Mouse (Mus musculus) hindbrain, embryonic 14.5 days (tissue): ENCODE data around the gene D430041D05Rik. TPM values are rescaled to one million over a fixed set of nuclear protein-coding genes. Genes with fewer than 3 reads are reported as not detected.

Source experiments
- ATAC-seq: fragments of 200-750 bp; cut with Nextera tagmentation; 2 replicates; pipeline ENCODE4 v1.8.0; 2017; ENCODE audit warnings: moderate number of reproducible peaks, mild to moderate bottlenecking, moderate TSS enrichment, moderate library complexity; ENCODE audit not compliant: low FRiP score
- DNase-seq: peaks from one replicate; pipeline ENCODE4 v3.0.0-alpha.2; 2015; ENCODE audit warnings: low spot score
- H3K27ac ChIP-seq: fragments of 300-500 bp; sonication (generic); 2 replicates; pipeline ENCODE4 v1.5.1; 2014; ENCODE audit warnings: mild to moderate bottlenecking, moderate library complexity
- H3K27me3 ChIP-seq: fragments of 300-500 bp; sonication (generic); 2 replicates; pipeline ENCODE4 v1.6.1; 2014; ENCODE audit warnings: mild to moderate bottlenecking, low read length, mixed read lengths; ENCODE audit not compliant: control insufficient read depth, insufficient read depth
- H3K36me3 ChIP-seq: fragments of 300-500 bp; sonication (generic); replicated peaks from 2 replicates; pipeline ENCODE4 v1.6.1; 2014; ENCODE audit not compliant: control insufficient read depth, insufficient read depth
- H3K4me1 ChIP-seq: fragments of 300-500 bp; sonication (generic); replicated peaks from 2 replicates; pipeline ENCODE4 v1.6.1; 2014; ENCODE audit warnings: antibody characterized with exemption, low read length, mixed read lengths; ENCODE audit not compliant: control insufficient read depth, insufficient read depth
- H3K4me2 ChIP-seq: fragments of 300-500 bp; sonication (generic); replicated peaks from 2 replicates; pipeline ENCODE4 v1.6.1; 2014; ENCODE audit warnings: mild to moderate bottlenecking, moderate library complexity
- H3K4me3 ChIP-seq: fragments of 300-500 bp; sonication (generic); replicated peaks from 2 replicates; pipeline ENCODE4 v1.5.1; 2014; ENCODE audit warnings: mild to moderate bottlenecking, low read length
- H3K9ac ChIP-seq: fragments of 300-500 bp; sonication (generic); 2 replicates; pipeline ENCODE4 v1.6.1; 2014
- H3K9me3 ChIP-seq: fragments of 300-500 bp; sonication (generic); 2 replicates; pipeline ENCODE4 v1.6.1; 2016; ENCODE audit warnings: low read length; ENCODE audit not compliant: control insufficient read depth
- WGBS: fragments of 180-500 bp; shearing (Covaris S2); extraction: QIAGEN DNeasy Blood & Tissue Kit; methylation state at CpG from one replicate; pipeline ENCODE4 v1.1.7; 2014; 5-methylcytosine and 5-hydroxymethylcytosine counted together
- polyA plus RNA-seq: library from polyadenylated mRNA; unstranded; fragments of >200 nt; fragmentation: Nextera tagmentation; extraction: Ambion mirVana; gene quantifications from 2 replicates; pipeline ENCODE4 v1.2.1, GENCODE M21; 2014

Gene D430041D05Rik
- polyA plus RNA-seq, 1 experiment from 2014 or later: 13.4 TPM

GRCm38 (mm10) chr2:104163418-104163817, 247.4 kb downstream of the D430041D05Rik start:
- WGBS: 82% methylated on average over 7 of the region's 7 CpGs
- Histone ChIP-seq H3K27me3 (no peaks in the 10 kb centered on the region), H3K4me1 (peaks cover 8% of the 10 kb centered on the region; the same call in 1 of the 2 replicates), H3K9ac (no peak overlapping the region), H3K9me3 (no peaks in the 10 kb centered on the region), H3K4me2 (no peak overlapping the region), H3K4me3 (no peak overlapping the region), H3K27ac (no peak overlapping the region), H3K36me3 (peaks cover 19% of the 10 kb centered on the region)
- DNase-seq (no peak), ATAC-seq (no peak)

- Histone ChIP-seq H3K4me3 (no peak overlapping the region), H3K4me2 (no peak overlapping the region), H3K9me3 (no peaks in the 10 kb centered on the region), H3K36me3 (peaks cover 5% of the 10 kb centered on the region), H3K27ac (no peak overlapping the region), H3K27me3 (no peaks in the 10 kb centered on the region), H3K9ac (no peak overlapping the region), H3K4me1 (no peaks in the 10 kb centered on the region)
- DNase-seq: no peak
- no peak for ATAC-seq
- WGBS: 78% methylated on average over 4 of the region's 4 CpGs
Observed at GRCm38 (mm10) chr2:104157831-104158230, 253.0 kb downstream of the D430041D05Rik start.

- Histone ChIP-seq H3K9me3 (no peaks in the 10 kb centered on the region), H3K27me3 (no peaks in the 10 kb centered on the region), H3K4me2 (no peak overlapping the region), H3K4me1 (no peaks in the 10 kb centered on the region), H3K27ac (no peak overlapping the region), H3K36me3 (peaks cover 20% of the 10 kb centered on the region), H3K9ac (no peak overlapping the region), H3K4me3 (no peak overlapping the region)
- ATAC-seq (no peak), DNase-seq (no peak)
- WGBS: 84% methylated on average over 3 of the region's 3 CpGs
Observed at GRCm38 (mm10) chr2:104153876-104154275, 256.9 kb downstream of the D430041D05Rik start.

GRCm38 (mm10) chr2:104153345-104153744, 257.5 kb downstream of the D430041D05Rik start:
- 75% methylated on average over 4 of the region's 4 CpGs for WGBS
- ATAC-seq (no peak), DNase-seq (no peak)
- Histone ChIP-seq H3K4me1 (no peaks in the 10 kb centered on the region), H3K27ac (no peak overlapping the region), H3K9ac (no peak overlapping the region), H3K4me3 (no peak overlapping the region), H3K9me3 (no peaks in the 10 kb centered on the region), H3K36me3 (peaks cover 20% of the 10 kb centered on the region), H3K27me3 (no peaks in the 10 kb centered on the region), H3K4me2 (no peak overlapping the region)

- Histone ChIP-seq H3K9ac (no peak overlapping the region), H3K4me1 (no peaks in the 10 kb centered on the region), H3K27ac (no peak overlapping the region), H3K4me3 (no peak overlapping the region), H3K36me3 (peaks cover 26% of the 10 kb centered on the region), H3K9me3 (no peaks in the 10 kb centered on the region), H3K27me3 (no peaks in the 10 kb centered on the region), H3K4me2 (no peak overlapping the region)
- ATAC-seq: no peak
- DNase-seq: no peak
- WGBS: 91% methylated on average over 6 of the region's 6 CpGs
Observed at GRCm38 (mm10) chr2:104150608-104151397, 260.0 kb downstream of the D430041D05Rik start.

GRCm38 (mm10) chr2:104147910-104148561, 262.8 kb downstream of the D430041D05Rik start:
- WGBS: 74% methylated on average over 4 of the region's 4 CpGs
- Histone ChIP-seq H3K4me3 (no peak overlapping the region), H3K4me1 (no peaks in the 10 kb centered on the region), H3K27ac (no peak overlapping the region), H3K9me3 (no peaks in the 10 kb centered on the region), H3K9ac (no peak overlapping the region), H3K36me3 (peaks cover 25% of the 10 kb centered on the region), H3K4me2 (no peak overlapping the region), H3K27me3 (no peaks in the 10 kb centered on the region)
- ATAC-seq (no peak), DNase-seq (no peak)

- Histone ChIP-seq H3K27me3 (no peaks in the 10 kb centered on the region), H3K4me3 (no peak overlapping the region), H3K36me3 (peaks cover 6% of the 10 kb centered on the region), H3K27ac (no peak overlapping the region), H3K9ac (no peak overlapping the region), H3K4me1 (no peaks in the 10 kb centered on the region), H3K4me2 (no peak overlapping the region), H3K9me3 (no peaks in the 10 kb centered on the region)
- ATAC-seq: no peak
- no peak for DNase-seq
- WGBS: 79% methylated on average over 1 of the region's 1 CpGs
Observed at GRCm38 (mm10) chr2:104145983-104146382, 264.8 kb downstream of the D430041D05Rik start.

GRCm38 (mm10) chr2:104144004-104144403, 266.8 kb downstream of the D430041D05Rik start:
- Histone ChIP-seq H3K9ac (no peak overlapping the region), H3K36me3 (peaks cover 6% of the 10 kb centered on the region), H3K27me3 (no peaks in the 10 kb centered on the region), H3K4me1 (no peaks in the 10 kb centered on the region), H3K4me3 (no peak overlapping the region), H3K27ac (no peak overlapping the region), H3K4me2 (no peak overlapping the region), H3K9me3 (no peaks in the 10 kb centered on the region)
- ATAC-seq: no peak
- no peak for DNase-seq
- WGBS: 90% methylated on average over 12 of the region's 12 CpGs

GRCm38 (mm10) chr2:104142140-104142539, 268.7 kb downstream of the D430041D05Rik start:
- H3K4me1 ChIP-seq: no peaks in the 10 kb centered on the region
- H3K27ac ChIP-seq: no peak overlapping the region
- H3K4me2 ChIP-seq: no peak overlapping the region
- no peaks in the 10 kb centered on the region for H3K27me3 ChIP-seq
- H3K9ac ChIP-seq: no peak overlapping the region
- H3K4me3 ChIP-seq: no peak overlapping the region
- ATAC-seq (no peak), DNase-seq (no peak)
- 93% methylated on average over 8 of the region's 8 CpGs for WGBS
- H3K36me3 ChIP-seq: no peaks in the 10 kb centered on the region
- H3K9me3 ChIP-seq: no peaks in the 10 kb centered on the region
